Mouse (Mus musculus): ENCODE measurements at regions not wholly inside any gene's neighbourhood (a gene's known extent, or its start where the extent isn't known, plus 50 kb on each side); places are given as distances from the start of the nearest gene placed in this dataset.

GRCm38 (mm10) chr7:136357011-136357410 is 537.4 kb upstream of the Mgmt start:
- ATAC-seq (ENCODE audit: low read depth) (no peak), DNase-seq (no peak)
- Histone ChIP-seq H3K9ac (no peak overlapping the region), H3K27me3 (no peaks in the 10 kb centered on the region), H3K9me3 (replicated peaks) (no peaks in the 10 kb centered on the region), H3K27ac (no peak overlapping the region), H3K36me3 (no peaks in the 10 kb centered on the region), H3K4me2 (no peak overlapping the region), H3K4me1 (replicated peaks) (no peaks in the 10 kb centered on the region), H3K4me3 (replicated peaks) (no peak overlapping the region)
- WGBS (ENCODE audit: insufficient replicate concordance) = 71% methylated on average over 7 of the region's 7 CpGs

GRCm38 (mm10) chr7:136365318-136366211 is 528.8 kb upstream of the Mgmt start:
- no peaks in the 10 kb centered on the region for H3K9me3 ChIP-seq (replicated peaks)
- no peaks in the 10 kb centered on the region for H3K4me1 ChIP-seq (replicated peaks)
- 55% methylated on average over 7 of the region's 7 CpGs for WGBS (ENCODE audit: insufficient replicate concordance)
- H3K4me3 ChIP-seq (replicated peaks) = no peak overlapping the region
- H3K4me2 ChIP-seq = no peak overlapping the region
- H3K36me3 ChIP-seq = no peaks in the 10 kb centered on the region
- ATAC-seq (ENCODE audit: low read depth) = no peak
- no peak for DNase-seq
- no peaks in the 10 kb centered on the region for H3K27me3 ChIP-seq
- H3K9ac ChIP-seq = no peak overlapping the region
- no peak overlapping the region for H3K27ac ChIP-seq

- H3K27me3 ChIP-seq = no peaks in the 10 kb centered on the region
- no peak overlapping the region for H3K4me3 ChIP-seq (replicated peaks)
- H3K9ac ChIP-seq = no peak overlapping the region
- 30% methylated on average over 3 of the region's 3 CpGs for WGBS (ENCODE audit: insufficient replicate concordance)
- H3K9me3 ChIP-seq (replicated peaks) = no peaks in the 10 kb centered on the region
- H3K4me1 ChIP-seq (replicated peaks) = no peaks in the 10 kb centered on the region
- DNase-seq = no peak
- H3K27ac ChIP-seq = no peak overlapping the region
- H3K36me3 ChIP-seq = no peaks in the 10 kb centered on the region
- ATAC-seq (ENCODE audit: low read depth) = peak; percentile 80
- H3K4me2 ChIP-seq = no peak overlapping the region
These were observed 517.2 kb upstream of the Mgmt start for GRCm38 (mm10) chr7:136377259-136377658.

GRCm38 (mm10) chr7:136377742-136378141 is 516.7 kb upstream of the Mgmt start:
- Histone ChIP-seq H3K9me3 (replicated peaks) (no peaks in the 10 kb centered on the region), H3K27me3 (no peaks in the 10 kb centered on the region), H3K27ac (no peak overlapping the region), H3K4me1 (replicated peaks) (no peaks in the 10 kb centered on the region), H3K4me2 (no peak overlapping the region), H3K9ac (no peak overlapping the region), H3K36me3 (no peaks in the 10 kb centered on the region), H3K4me3 (replicated peaks) (no peak overlapping the region)
- no peak for ATAC-seq (ENCODE audit: low read depth)
- WGBS (ENCODE audit: insufficient replicate concordance) = 48% methylated on average over 8 of the region's 8 CpGs
- no peak for DNase-seq

GRCm38 (mm10) chr7:136378321-136378720 is 516.1 kb upstream of the Mgmt start:
- DNase-seq = no peak
- Histone ChIP-seq H3K27ac (no peak overlapping the region), H3K4me3 (replicated peaks) (no peak overlapping the region), H3K9ac (no peak overlapping the region), H3K4me2 (no peak overlapping the region), H3K9me3 (replicated peaks) (no peaks in the 10 kb centered on the region), H3K27me3 (no peaks in the 10 kb centered on the region), H3K4me1 (replicated peaks) (no peaks in the 10 kb centered on the region), H3K36me3 (no peaks in the 10 kb centered on the region)
- 24% methylated on average over 4 of the region's 4 CpGs for WGBS (ENCODE audit: insufficient replicate concordance)
- no peak for ATAC-seq (ENCODE audit: low read depth)

GRCm38 (mm10) chr7:136379319-136379718 is 515.1 kb upstream of the Mgmt start:
- DNase-seq (no peak), ATAC-seq (ENCODE audit: low read depth) (no peak)
- no peaks in the 10 kb centered on the region for H3K9me3 ChIP-seq (replicated peaks)
- WGBS (ENCODE audit: insufficient replicate concordance) = 47% methylated on average over 7 of the region's 7 CpGs
- no peaks in the 10 kb centered on the region for H3K4me1 ChIP-seq (replicated peaks)
- H3K36me3 ChIP-seq = no peaks in the 10 kb centered on the region
- no peaks in the 10 kb centered on the region for H3K27me3 ChIP-seq
- H3K9ac ChIP-seq = no peak overlapping the region
- no peak overlapping the region for H3K4me2 ChIP-seq
- no peak overlapping the region for H3K27ac ChIP-seq
- no peak overlapping the region for H3K4me3 ChIP-seq (replicated peaks)

GRCm38 (mm10) chr7:136379741-136380140 is 514.7 kb upstream of the Mgmt start:
- H3K27ac ChIP-seq = no peak overlapping the region
- 42% methylated on average over 3 of the region's 3 CpGs for WGBS (ENCODE audit: insufficient replicate concordance)
- no peaks in the 10 kb centered on the region for H3K4me1 ChIP-seq (replicated peaks)
- no peak overlapping the region for H3K9ac ChIP-seq
- H3K9me3 ChIP-seq (replicated peaks) = no peaks in the 10 kb centered on the region
- H3K4me3 ChIP-seq (replicated peaks) = no peak overlapping the region
- no peaks in the 10 kb centered on the region for H3K27me3 ChIP-seq
- H3K4me2 ChIP-seq = no peak overlapping the region
- ATAC-seq (ENCODE audit: low read depth) = no peak
- no peaks in the 10 kb centered on the region for H3K36me3 ChIP-seq
- DNase-seq = no peak

- H3K9ac ChIP-seq = no peak overlapping the region
- H3K36me3 ChIP-seq = no peaks in the 10 kb centered on the region
- 52% methylated on average over 2 of the region's 2 CpGs for WGBS (ENCODE audit: insufficient replicate concordance)
- no peak overlapping the region for H3K4me3 ChIP-seq (replicated peaks)
- no peak overlapping the region for H3K4me2 ChIP-seq
- DNase-seq (no peak), ATAC-seq (ENCODE audit: low read depth) (no peak)
- no peak overlapping the region for H3K27ac ChIP-seq
- H3K4me1 ChIP-seq (replicated peaks) = no peaks in the 10 kb centered on the region
- H3K9me3 ChIP-seq (replicated peaks) = no peaks in the 10 kb centered on the region
- H3K27me3 ChIP-seq = no peaks in the 10 kb centered on the region
These were observed 511.1 kb upstream of the Mgmt start for GRCm38 (mm10) chr7:136383296-136383695.

- ATAC-seq (ENCODE audit: low read depth) (no peak), DNase-seq (no peak)
- Histone ChIP-seq H3K36me3 (no peaks in the 10 kb centered on the region), H3K4me3 (replicated peaks) (no peak overlapping the region), H3K27me3 (no peaks in the 10 kb centered on the region), H3K4me2 (no peak overlapping the region), H3K27ac (no peak overlapping the region), H3K9me3 (replicated peaks) (no peaks in the 10 kb centered on the region), H3K4me1 (replicated peaks) (no peaks in the 10 kb centered on the region), H3K9ac (no peak overlapping the region)
- 61% methylated on average over 4 of the region's 4 CpGs for WGBS (ENCODE audit: insufficient replicate concordance)
These were observed 506.7 kb upstream of the Mgmt start for GRCm38 (mm10) chr7:136387736-136388135.

- WGBS (ENCODE audit: insufficient replicate concordance) = 41% methylated on average over 8 of the region's 8 CpGs
- no peak overlapping the region for H3K9ac ChIP-seq
- H3K4me2 ChIP-seq = no peak overlapping the region
- H3K4me3 ChIP-seq (replicated peaks) = no peak overlapping the region
- no peak for ATAC-seq (ENCODE audit: low read depth)
- no peaks in the 10 kb centered on the region for H3K27me3 ChIP-seq
- H3K36me3 ChIP-seq = no peaks in the 10 kb centered on the region
- H3K9me3 ChIP-seq (replicated peaks) = no peaks in the 10 kb centered on the region
- no peak for DNase-seq
- H3K27ac ChIP-seq = no peak overlapping the region
- no peaks in the 10 kb centered on the region for H3K4me1 ChIP-seq (replicated peaks)
These were observed 504.3 kb upstream of the Mgmt start for GRCm38 (mm10) chr7:136390066-136390465.

GRCm38 (mm10) chr7:136393454-136393853 is 501.0 kb upstream of the Mgmt start:
- WGBS (ENCODE audit: insufficient replicate concordance) = 66% methylated on average over 6 of the region's 6 CpGs
- no peak overlapping the region for H3K4me2 ChIP-seq

GRCm38 (mm10) chr7:136395838-136396237 is 498.6 kb upstream of the Mgmt start:
- Histone ChIP-seq H3K9me3 (replicated peaks) (no peaks in the 10 kb centered on the region), H3K27me3 (no peaks in the 10 kb centered on the region), H3K9ac (no peak overlapping the region), H3K4me3 (replicated peaks) (no peak overlapping the region), H3K27ac (no peak overlapping the region), H3K4me1 (replicated peaks) (no peaks in the 10 kb centered on the region), H3K4me2 (no peak overlapping the region), H3K36me3 (no peaks in the 10 kb centered on the region)
- DNase-seq = no peak
- WGBS (ENCODE audit: insufficient replicate concordance) = 37% methylated on average over 2 of the region's 2 CpGs
- ATAC-seq (ENCODE audit: low read depth) = no peak

More at GRCm38 (mm10) chr7:136393454-136393853, 501.0 kb upstream of the Mgmt start:
- Histone ChIP-seq H3K4me3 (replicated peaks) (no peak overlapping the region), H3K27me3 (no peaks in the 10 kb centered on the region), H3K36me3 (no peaks in the 10 kb centered on the region), H3K9ac (no peak overlapping the region), H3K4me1 (replicated peaks) (no peaks in the 10 kb centered on the region), H3K27ac (no peak overlapping the region), H3K9me3 (replicated peaks) (no peaks in the 10 kb centered on the region)
- no peak for ATAC-seq (ENCODE audit: low read depth)
- no peak for DNase-seq
